Mouse (Mus musculus) lung, adult 2 months (tissue): ENCODE measurements around the gene Cmbl. TPM values are rescaled to one million over a fixed set of nuclear protein-coding genes. Genes with fewer than 3 reads are reported as not detected.

Experiments
- DNase-seq: peaks from one replicate; pipeline ENCODE4 v3.0.0; 2022
- H3K4me1 ChIP-seq: fragments of 200-500 bp; 2 replicates; pipeline ENCODE4 v1.6.1; 2011; ENCODE audit warnings: low read length; ENCODE audit not compliant: control insufficient read depth, insufficient read depth
- H3K4me3 ChIP-seq: fragments of 200-500 bp; replicated peaks from 2 replicates; pipeline ENCODE3; 2011; ENCODE audit warnings: low read depth, mild to moderate bottlenecking, control low read depth, low read length; ENCODE audit errors: extremely low read depth
- CTCF ChIP-seq: fragments of 200-500 bp; IDR thresholded peaks from 2 replicates; pipeline ENCODE4 v1.5.1; 2011; ENCODE audit warnings: mild to moderate bottlenecking, low read length, control low read depth; ENCODE audit not compliant: insufficient read depth
- POLR2A ChIP-seq: fragments of 200-500 bp; IDR thresholded peaks from 2 replicates; pipeline ENCODE4 v1.6.1; 2011; ENCODE audit warnings: low read depth, mild to moderate bottlenecking, control low read depth, low read length, borderline replicate concordance; ENCODE audit errors: extremely low read depth
- WGBS: fragments of 180-500 bp; shearing (Covaris S2); methylation state at CpG from one replicate; pipeline ENCODE4 v1.1.7; 2018; 5-methylcytosine and 5-hydroxymethylcytosine counted together
- polyA plus RNA-seq: library from polyadenylated mRNA; depleted of rRNA; stranded (reverse); fragments of >200 nt; gene quantifications from 2 replicates; pipeline ENCODE4 v1.2.3, GENCODE M21; 2012

Cmbl gene
- polyA plus RNA-seq, 1 experiment, result 34.1 TPM

DNA sequence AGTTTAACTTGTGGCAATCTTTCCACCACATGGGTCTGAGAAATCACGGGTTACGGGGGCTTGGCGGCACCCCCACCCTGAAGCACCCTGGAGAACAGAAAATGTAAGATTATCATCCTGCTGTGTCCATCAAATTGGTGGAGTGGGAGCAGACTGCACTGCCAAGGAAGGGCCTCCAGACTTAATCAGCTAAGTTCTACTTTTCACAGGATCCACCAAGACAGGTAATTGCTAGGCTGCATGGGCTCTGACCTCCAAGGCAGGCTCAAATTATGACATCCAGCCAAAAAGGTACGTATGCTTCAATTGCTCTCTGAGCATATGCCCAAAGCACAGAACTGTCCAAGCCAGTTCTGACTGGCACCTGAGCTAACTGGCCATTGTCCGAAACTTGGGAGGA is 25.0 kb downstream of the Cmbl start:
- 87% methylated on average over 5 of the region's 5 CpGs for WGBS
- Histone ChIP-seq H3K4me3 (no peak overlapping the region), H3K4me1 (no peaks in the 10 kb centered on the region)
- no peak for DNase-seq
- TF ChIP-seq CTCF, result no peak
- TF ChIP-seq POLR2A, result no peak

DNA sequence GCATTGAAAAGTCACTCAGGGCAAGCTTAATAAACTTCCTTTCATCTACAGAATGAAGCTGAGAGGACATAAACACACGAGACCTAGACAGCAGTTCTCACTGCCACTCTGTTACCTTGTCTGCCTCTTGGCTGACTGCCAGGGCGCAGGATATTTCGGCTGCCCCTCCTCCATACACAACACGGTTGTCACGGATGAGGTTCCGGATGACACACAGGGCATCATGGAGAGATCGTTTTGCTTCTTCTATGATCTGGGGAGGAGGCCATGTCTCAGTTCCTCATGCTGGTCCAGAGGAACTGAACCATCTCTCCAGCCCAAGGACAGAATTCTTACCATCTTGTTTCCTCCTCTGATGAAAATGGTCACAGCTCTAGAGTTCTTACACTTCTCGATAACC is 27.3 kb downstream of the Cmbl start:
- Histone ChIP-seq H3K4me3 (no peak overlapping the region), H3K4me1 (no peaks in the 10 kb centered on the region)
- DNase-seq, result no peak
- TF ChIP-seq CTCF, result no peak
- no peak for TF ChIP-seq POLR2A
- WGBS, result 66% methylated on average over 8 of the region's 8 CpGs

DNA sequence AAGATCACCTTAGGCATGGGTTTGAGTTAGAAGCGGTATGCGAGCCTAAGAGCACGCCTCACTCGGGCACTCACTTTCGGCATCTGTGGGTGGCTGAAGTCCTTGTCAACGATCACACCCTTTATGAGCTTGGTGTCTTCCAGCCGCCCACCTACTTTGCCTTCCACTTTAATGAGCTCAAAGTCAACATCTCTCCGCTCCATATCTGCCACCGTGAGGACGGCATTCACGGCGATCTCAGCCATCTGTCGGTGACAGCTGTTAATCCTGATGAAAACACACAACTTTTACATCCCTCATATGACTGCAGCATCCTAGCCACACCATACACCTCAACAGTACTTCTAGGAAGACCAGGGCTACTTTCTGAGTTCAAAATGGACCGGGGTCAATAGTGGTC is 29.1 kb downstream of the Cmbl start:
- TF ChIP-seq POLR2A, result no peak
- no peak for TF ChIP-seq CTCF
- no peak overlapping the region for H3K4me3 ChIP-seq
- no peaks in the 10 kb centered on the region for H3K4me1 ChIP-seq
- DNase-seq, result no peak
- 88% methylated on average over 14 of the region's 14 CpGs for WGBS

DNA sequence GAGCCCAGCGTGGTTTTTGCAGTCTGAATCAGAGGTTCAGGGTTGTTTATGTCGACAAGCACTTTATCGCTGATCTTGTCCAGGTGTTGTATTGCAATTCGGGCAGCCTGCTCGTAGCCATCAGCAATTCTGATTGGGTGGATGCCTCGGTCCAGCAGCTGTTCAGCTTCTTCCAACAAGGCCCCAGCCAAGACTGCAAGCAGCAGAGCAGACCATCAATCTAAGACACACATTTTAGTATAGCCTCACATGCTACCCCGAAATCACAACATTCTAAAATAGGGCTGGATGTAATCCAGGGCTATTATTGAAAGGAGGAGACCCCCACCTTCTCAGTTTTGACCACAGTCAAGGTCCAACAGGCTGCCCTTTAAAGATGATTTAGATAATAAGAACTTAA is 30.5 kb downstream of the Cmbl start:
- WGBS, result 68% methylated on average over 7 of the region's 7 CpGs
- no peak for DNase-seq
- Histone ChIP-seq H3K4me1 (peaks cover 6% of the 10 kb centered on the region), H3K4me3 (no peak overlapping the region)
- TF ChIP-seq POLR2A, result no peak
- no peak for TF ChIP-seq CTCF

DNA sequence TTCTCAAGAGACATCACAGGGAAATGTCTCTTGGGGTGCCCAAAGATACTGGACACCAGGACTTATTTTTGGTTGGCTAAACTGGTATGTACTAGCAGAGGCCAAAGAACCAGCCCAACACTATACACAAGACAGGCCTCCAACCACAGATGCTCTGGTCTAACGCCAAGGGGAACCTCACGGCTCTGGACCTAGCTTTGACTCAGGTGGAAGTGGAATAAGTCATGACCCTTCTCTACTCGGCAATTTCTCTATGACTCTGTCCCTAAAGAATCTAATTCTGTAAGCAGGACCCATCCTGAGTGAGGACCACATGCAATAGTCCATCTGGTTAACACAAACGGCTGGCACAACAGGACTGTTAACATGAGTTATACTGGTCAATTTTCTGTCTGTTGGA is 34.6 kb downstream of the Cmbl start:
- WGBS, result 54% methylated on average over 4 of the region's 4 CpGs
- H3K4me3 ChIP-seq, result no peak overlapping the region
- DNase-seq, result no peak

DNA sequence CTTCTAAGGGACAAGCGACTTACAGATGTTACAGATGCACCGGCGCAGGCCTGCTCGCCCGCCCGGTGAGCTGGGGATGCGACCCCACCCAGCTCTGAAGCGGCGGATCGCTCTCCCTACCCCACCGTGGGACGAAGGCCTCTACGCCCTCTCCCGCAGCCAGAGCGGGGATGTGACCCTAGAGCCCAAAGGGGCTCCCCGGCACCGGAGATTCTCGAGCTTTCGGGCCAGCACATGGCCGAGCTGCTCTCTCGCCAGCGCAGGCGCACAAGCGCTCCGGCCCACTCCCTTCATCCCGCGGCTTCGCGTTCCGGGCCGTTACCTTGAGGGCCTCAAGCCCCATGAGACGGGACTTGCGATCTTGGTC is 36.1 kb downstream of the Cmbl start:
- WGBS, result under 1% methylated on average over 33 of the region's 33 CpGs
- Histone ChIP-seq H3K4me1 (peaks cover 11% of the 10 kb centered on the region), H3K4me3 (peak overlapping the region; percentile 96)
- no peak for DNase-seq
- TF ChIP-seq CTCF (no peak), POLR2A (no peak)

More for the DNA sequence above, 34.6 kb downstream of the Cmbl start:
- peaks cover 11% of the 10 kb centered on the region for H3K4me1 ChIP-seq
- TF ChIP-seq CTCF (no peak), POLR2A (no peak)

DNA sequence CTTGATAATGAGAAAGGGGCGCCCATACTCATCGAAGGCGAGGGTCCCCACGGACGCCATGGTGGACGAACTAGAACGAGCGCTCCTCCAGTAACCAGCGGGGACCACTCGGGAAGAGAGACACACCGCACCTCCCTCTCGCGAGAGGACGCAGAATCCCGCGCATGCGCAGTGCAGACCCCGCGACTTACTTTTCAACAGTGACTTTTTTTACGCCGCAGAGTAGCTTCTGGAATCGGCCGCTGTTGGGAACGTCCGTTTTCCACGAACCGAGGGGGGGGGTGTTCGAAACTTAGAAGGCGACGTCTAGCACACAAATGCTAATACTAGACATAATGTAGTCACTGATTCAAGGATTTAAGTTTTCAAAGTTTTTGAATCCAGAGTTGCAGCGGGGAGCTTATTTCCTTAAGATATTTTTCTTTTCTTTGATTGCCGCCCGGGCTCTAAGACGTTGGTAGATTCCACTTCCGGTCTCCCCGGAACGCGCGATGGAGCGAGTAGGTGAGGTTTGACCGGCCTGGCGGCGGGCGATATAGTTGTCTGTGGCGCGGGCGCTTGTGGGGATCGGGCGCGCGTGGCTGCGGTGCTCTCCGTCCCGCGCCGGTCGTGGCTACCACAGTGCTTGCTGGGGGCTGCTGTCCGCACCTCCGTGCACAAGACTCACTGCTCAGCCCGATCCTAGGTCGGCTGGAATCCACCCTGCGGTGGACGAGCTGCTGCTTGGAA is 36.6 kb downstream of the Cmbl start, which contains the start of the genes Cct5 and Fam173b:
Cct5 (minus strand) TSS at position 159 of the 729 bp plus-strand sequence.
Fam173b (plus strand) TSS at position 207 of the 729 bp plus-strand sequence.
- peaks cover 11% of the 10 kb centered on the region for H3K4me1 ChIP-seq
- TF ChIP-seq CTCF (no peak), POLR2A (peak; percentile 94; the same call in 1 of the 2 replicates)
- peak; percentile 100 for DNase-seq
- WGBS, result under 1% methylated on average over 63 of the region's 63 CpGs
- peak within 1 kb of the TSS; percentile 96 for H3K4me3 ChIP-seq

DNA sequence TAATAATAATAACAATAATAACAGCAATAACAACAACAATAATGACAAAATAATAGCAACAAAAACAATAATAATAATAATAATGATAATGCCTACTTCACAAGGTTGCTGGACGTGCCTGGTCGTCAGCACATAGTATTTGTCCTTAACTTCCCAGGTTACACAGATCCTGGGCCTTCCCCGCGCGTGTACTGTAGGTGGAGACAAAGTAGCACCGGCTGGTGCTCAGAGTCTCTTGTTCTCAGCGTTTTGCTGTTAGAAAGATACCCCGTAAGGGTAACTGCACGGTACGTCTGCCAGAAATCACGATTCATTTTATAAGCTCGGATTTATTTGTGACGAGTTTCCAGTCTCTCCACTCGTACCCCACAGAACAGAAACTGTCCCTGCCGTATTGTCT is 37.2 kb downstream of the Cmbl start:
- DNase-seq, result no peak
- H3K4me1 ChIP-seq, result peaks cover 14% of the 10 kb centered on the region
- TF ChIP-seq POLR2A (no peak), CTCF (0 out of 2 replicates have a peak, but pooled peaks have one; percentile 11)
- H3K4me3 ChIP-seq, result peak overlapping the region; percentile 89
- under 1% methylated on average over 15 of the region's 15 CpGs for WGBS

DNA sequence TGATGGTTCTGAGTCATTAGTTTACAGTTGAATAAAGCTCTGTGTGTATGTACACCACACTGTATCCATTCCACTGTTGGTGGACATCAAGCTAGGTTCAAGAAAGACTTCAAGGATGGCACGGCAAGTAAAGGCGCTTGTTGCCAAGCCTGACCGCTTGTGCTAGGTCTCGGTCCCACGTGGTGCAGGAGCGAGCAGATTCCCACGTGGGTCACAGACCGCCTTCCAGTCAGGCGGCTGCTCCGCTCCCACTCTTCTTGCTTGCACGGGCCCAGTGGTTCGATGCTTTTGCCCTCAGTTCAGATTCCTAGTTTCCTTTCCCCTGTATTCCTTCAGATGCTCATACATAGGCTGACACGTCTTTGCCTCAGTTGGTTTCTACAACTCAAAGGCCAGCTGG is 37.9 kb downstream of the Cmbl start:
- WGBS, result 86% methylated on average over 13 of the region's 13 CpGs
- no peak for TF ChIP-seq POLR2A
- TF ChIP-seq CTCF, result no peak
- no peak for DNase-seq
- peaks cover 14% of the 10 kb centered on the region for H3K4me1 ChIP-seq
- H3K4me3 ChIP-seq, result no peak overlapping the region

DNA sequence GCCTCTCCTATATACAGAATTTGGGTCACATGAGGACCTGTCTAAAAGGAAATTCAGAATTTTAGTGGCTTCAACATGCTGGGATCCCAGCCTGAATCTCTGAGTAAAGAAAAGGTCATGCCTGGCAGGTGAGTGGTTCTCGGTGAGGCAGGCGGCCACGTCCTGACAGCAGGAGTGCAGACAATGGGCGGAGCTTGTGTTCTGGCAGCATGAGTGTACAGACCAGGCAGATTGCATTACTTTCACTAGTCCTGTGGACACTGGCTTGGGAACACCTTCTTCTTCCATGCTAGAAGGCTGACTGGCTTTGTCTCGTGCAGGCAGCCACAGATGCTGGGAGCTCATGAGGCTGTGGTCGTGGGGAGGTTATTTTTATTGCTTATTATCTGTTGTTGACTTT is 41.6 kb downstream of the Cmbl start:
- peak; percentile 34 for DNase-seq
- 52% methylated on average over 6 of the region's 6 CpGs for WGBS
- TF ChIP-seq POLR2A, result no peak
- no peak for TF ChIP-seq CTCF
- H3K4me3 ChIP-seq, result no peak overlapping the region
- H3K4me1 ChIP-seq, result peaks cover 6% of the 10 kb centered on the region; the same call in 1 of the 2 replicates
